ENCODE assay signal across 28 mouse cellular contexts in genomic region chr1:158910661-158911060, GRCm38 (mm10).
DNase-seq lines count a peak whose midpoint lies in the region; ATAC-seq and TF ChIP-seq lines count a peak whose summit lies in the region.
"Had no signal": no experiment of that assay in that cellular context is flagged by ENCODE, and none has a peak within 500 bp of the region (broad histone marks: within the 10 kb centered on the region; RNA-seq: fewer than 3 reads in every experiment).

No protein-coding gene starts in this region.

- H3K9me3 ChIP-seq in forebrain, embryonic 13.5 days (replicated peaks), result no peaks in the 10 kb centered on the region
- H3K9me3 ChIP-seq: embryonic facial prominence, embryonic 10.5 days; embryonic facial prominence, embryonic 13.5 days; forebrain, embryonic 12.5 days; heart, embryonic 12.5 days; heart, embryonic 15.5 days; hindbrain, embryonic 10.5 days; hindbrain, embryonic 13.5 days had no signal

- no peaks in the 10 kb centered on the region for H3K4me1 ChIP-seq in forebrain, embryonic 13.5 days
- H3K4me1 ChIP-seq: embryonic facial prominence, embryonic 10.5 days; embryonic facial prominence, embryonic 13.5 days; forebrain, embryonic 12.5 days; heart, embryonic 12.5 days; heart, embryonic 15.5 days; hindbrain, embryonic 10.5 days; hindbrain, embryonic 13.5 days had no signal

- peak overlapping the region; percentile 46; the same call in 1 of the 2 replicates for H3K27ac ChIP-seq in layer of hippocampus, adult 2 months
- H3K27ac ChIP-seq in left cerebral cortex, adult 2 months, result peak overlapping the region; percentile 47; the same call in 1 of the 2 replicates
- no peak overlapping the region for H3K27ac ChIP-seq in forebrain, embryonic 13.5 days
- H3K27ac ChIP-seq: embryonic facial prominence, embryonic 10.5 days; embryonic facial prominence, embryonic 13.5 days; forebrain, embryonic 12.5 days; heart, embryonic 15.5 days; hindbrain, embryonic 10.5 days; hindbrain, embryonic 13.5 days had no signal

- H3K4me3 ChIP-seq in layer of hippocampus, adult 2 months, result no peak overlapping the region
- no peak overlapping the region for H3K4me3 ChIP-seq in left cerebral cortex, adult 2 months
- H3K4me3 ChIP-seq in forebrain, embryonic 13.5 days, result no peak overlapping the region
- H3K4me3 ChIP-seq: embryonic facial prominence, embryonic 10.5 days; embryonic facial prominence, embryonic 13.5 days; erythroblast, embryonic 14.5 days; forebrain, embryonic 12.5 days; heart, embryonic 12.5 days; heart, embryonic 15.5 days; hindbrain, embryonic 10.5 days; hindbrain, embryonic 13.5 days had no signal

- no peak overlapping the region for H3K4me2 ChIP-seq in forebrain, embryonic 13.5 days
- H3K4me2 ChIP-seq: embryonic facial prominence, embryonic 13.5 days; forebrain, embryonic 12.5 days; heart, embryonic 12.5 days; heart, embryonic 15.5 days; hindbrain, embryonic 13.5 days had no signal

- 92% methylated on average over 2 of the region's 2 CpGs for WGBS in forebrain, embryonic 13.5 days

- H3K36me3 ChIP-seq in forebrain, embryonic 13.5 days (ENCODE audit: poor library complexity, severe bottlenecking), result no peaks in the 10 kb centered on the region
- H3K36me3 ChIP-seq: embryonic facial prominence, embryonic 10.5 days; embryonic facial prominence, embryonic 13.5 days; forebrain, embryonic 12.5 days; heart, embryonic 12.5 days; heart, embryonic 15.5 days; hindbrain, embryonic 10.5 days; hindbrain, embryonic 13.5 days had no signal

- TF ChIP-seq CTCF in layer of hippocampus, adult 2 months (conservative IDR thresholded peaks at IDR 0.05), result no peak
- no peak for TF ChIP-seq CTCF in left cerebral cortex, adult 2 months (IDR thresholded peaks at IDR 0.05)

- H3K9ac ChIP-seq in forebrain, embryonic 13.5 days, result no peak overlapping the region
- H3K9ac ChIP-seq: embryonic facial prominence, embryonic 13.5 days; forebrain, embryonic 12.5 days; heart, embryonic 12.5 days; heart, embryonic 15.5 days; hindbrain, embryonic 13.5 days had no signal

- intact Hi-C loops in left cerebral cortex, adult 2 months (cut with DNase I), result no loop called here
- intact Hi-C loops in left cerebral cortex, postnatal 10 days (cut with DNase I), result no loop called here

- H3K27me3 ChIP-seq in forebrain, embryonic 13.5 days, result no peaks in the 10 kb centered on the region
- H3K27me3 ChIP-seq: embryonic facial prominence, embryonic 13.5 days; forebrain, embryonic 12.5 days; heart, embryonic 12.5 days; heart, embryonic 15.5 days; hindbrain, embryonic 13.5 days had no signal

- peak in 1 of 2 experiments; percentile 22 for DNase-seq in layer of hippocampus, adult 2 months (ENCODE audit: low spot score in 2 of 2)
- DNase-seq in layer of hippocampus, postnatal 14 days (ENCODE audit: low spot score in 2 of 2), result no peak
- DNase-seq in left cerebral cortex, adult 2 months (ENCODE audit: extremely low spot score in 1 of 2, low spot score in 2 of 2), result no peak
- no peak for DNase-seq in left cerebral cortex, postnatal 10 days (ENCODE audit: extremely low spot score in 1 of 2, low spot score in 2 of 2)
- peak; percentile 24 for DNase-seq in telencephalon, adult 2 months (ENCODE audit: low read depth, low spot score)
- DNase-seq: adrenal gland, adult 2 months; adrenal gland, postnatal 14 days; cerebellum, adult 11-12 months; cerebellum, adult 8-10 months; cerebellum, postnatal 10 days; cerebellum, postnatal 36 days; embryo, embryonic 11 days; gastrocnemius, postnatal 25 days; heart, adult 18-20 months; heart, postnatal 10 days; heart, postnatal 36 days had no signal

- no peak for ATAC-seq in forebrain, embryonic 13.5 days
- ATAC-seq: CD4-positive, CD25-positive, alpha-beta regulatory T cell, adult 4 months; forebrain, embryonic 16.5 days; hindbrain, embryonic 16.5 days had no signal
